Mouse (Mus musculus) lung, adult 2 months (tissue): Measurements from ENCODE around the gene Tmbim6.

Source experiments
- CTCF ChIP-seq: fragments of 200-500 bp; IDR thresholded peaks from 2 replicates; pipeline ENCODE4 v1.5.1; 2011; ENCODE audit warnings: mild to moderate bottlenecking, low read length, control low read depth; ENCODE audit not compliant: insufficient read depth
- POLR2A ChIP-seq: fragments of 200-500 bp; IDR thresholded peaks from 2 replicates; pipeline ENCODE4 v1.6.1; 2011; ENCODE audit warnings: low read depth, mild to moderate bottlenecking, control low read depth, low read length, borderline replicate concordance; ENCODE audit errors: extremely low read depth

- TF ChIP-seq CTCF (no peak), POLR2A (no peak)
Observed at GRCm38 (mm10) chr15:99375581-99375980, 17.1 kb upstream of the Tmbim6 start.
